Mouse (Mus musculus) cortical plate, adult 2 months (tissue): ENCODE data around the gene Card14. TPM values are rescaled to one million over a fixed set of nuclear protein-coding genes. Genes with fewer than 3 reads are reported as not detected.

ENCODE experiments used
- H3K27ac ChIP-seq: fragments of 200-500 bp; 2 replicates; pipeline ENCODE4 v1.5.1; 2012; ENCODE audit warnings: low read length, control low read depth, inconsistent platforms; ENCODE audit not compliant: insufficient read depth
- H3K4me1 ChIP-seq: fragments of 200-500 bp; 2 replicates; pipeline ENCODE4 v1.6.1; 2011; ENCODE audit warnings: low read length; ENCODE audit not compliant: control insufficient read depth, insufficient read depth
- H3K4me3 ChIP-seq: fragments of 200-500 bp; 2 replicates; pipeline ENCODE4 v1.5.1; 2011; ENCODE audit warnings: mild to moderate bottlenecking, low read length, control low read depth; ENCODE audit not compliant: insufficient read depth
- CTCF ChIP-seq: fragments of 200-500 bp; IDR thresholded peaks from 2 replicates; pipeline ENCODE4 v1.5.1; 2011; ENCODE audit warnings: mild to moderate bottlenecking, control low read depth, low read length; ENCODE audit not compliant: insufficient read depth; ENCODE audit errors: extremely low read depth
- POLR2A ChIP-seq: fragments of 200-500 bp; IDR thresholded peaks from 2 replicates; pipeline ENCODE4 v1.6.1; 2011; ENCODE audit warnings: mild to moderate bottlenecking, low read length, control low read depth; ENCODE audit not compliant: insufficient read depth; ENCODE audit errors: extremely low read depth
- polyA plus RNA-seq: library from polyadenylated mRNA; depleted of rRNA; stranded (reverse); fragments of >200 nt; gene quantifications from 2 replicates; pipeline ENCODE4 v1.2.3, GENCODE M21; 2012; rRNA removed

The Card14 gene
- polyA plus RNA-seq, 1 experiment = 0.33 TPM

- TF ChIP-seq POLR2A (peak; percentile 42; the same call in 1 of the 2 replicates), CTCF (no peak)
- H3K4me1 ChIP-seq = no peaks in the 10 kb centered on the region
- peak within 1 kb of the TSS; percentile 0; the same call in 1 of the 2 replicates for H3K27ac ChIP-seq
- peak within 1 kb of the TSS; percentile 50 for H3K4me3 ChIP-seq
Measured at GRCm38 (mm10) chr11:119392800-119393482, 85.4 kb downstream of the Card14 start, which contains the start of gene Rnf213. Rnf213 (plus strand) TSS chr11:119393100.

- TF ChIP-seq CTCF (no peak), POLR2A (no peak)
- no peak overlapping the region for H3K27ac ChIP-seq
Measured at GRCm38 (mm10) chr11:119393483-119393804, 85.9 kb downstream of the Card14 start.

DNA sequence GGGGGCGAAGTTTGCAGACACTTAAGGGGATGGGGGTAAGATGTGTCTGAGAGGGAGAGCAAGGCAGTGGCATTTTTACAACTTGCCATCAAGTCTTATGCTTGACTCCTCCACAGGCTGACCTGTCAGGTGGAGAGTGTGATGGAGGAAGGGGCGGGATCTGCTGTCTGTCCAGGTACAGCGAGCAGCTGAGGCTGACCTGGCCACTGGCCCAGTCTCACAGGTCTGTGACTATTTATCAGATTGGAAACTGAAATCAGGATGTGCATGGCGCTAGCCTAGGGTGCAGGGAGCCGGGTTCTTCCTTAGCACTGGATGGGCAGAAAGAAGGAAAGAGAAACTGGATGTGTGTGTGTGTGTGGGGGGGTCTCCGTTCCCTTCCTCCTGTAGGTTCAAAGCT lies 86.6 kb downstream of the Card14 start:
- TF ChIP-seq POLR2A = no peak
- no peak for TF ChIP-seq CTCF
- H3K4me1 ChIP-seq = no peaks in the 10 kb centered on the region
- H3K27ac ChIP-seq = no peak overlapping the region
- H3K4me3 ChIP-seq = no peak overlapping the region

More at GRCm38 (mm10) chr11:119393483-119393804, 85.9 kb downstream of the Card14 start:
- Histone ChIP-seq H3K4me3 (peak overlapping the region; percentile 50), H3K4me1 (no peaks in the 10 kb centered on the region)

Other genes starting within 250 kb of the Card14 start
- gene Cbx4, start 221.5 kb upstream of the Card14 start, polyA plus RNA-seq = 45.3 and 47.5 TPM in 2 replicates
- gene Tbc1d16, start 79.3 kb upstream of the Card14 start, polyA plus RNA-seq = 15.5 and 17.6 TPM in 2 replicates
- 1.4 TPM in 2 replicates for gene Ccdc40, start 79.2 kb upstream of the Card14 start, polyA plus RNA-seq
- 193 and 198 TPM in 2 replicates for gene Gaa, start 39.9 kb upstream of the Card14 start, polyA plus RNA-seq
- 99.2 and 101 TPM in 2 replicates for gene Eif4a3, start 7.7 kb upstream of the Card14 start, polyA plus RNA-seq
- 6.1 and 6.3 TPM in 2 replicates for gene Sgsh, start 47.8 kb downstream of the Card14 start, polyA plus RNA-seq
- 7.2 and 9.6 TPM in 2 replicates for gene Slc26a11, start 47.8 kb downstream of the Card14 start, polyA plus RNA-seq
- 7.1 and 8.5 TPM in 2 replicates for gene Rnf213, start 85.3 kb downstream of the Card14 start, polyA plus RNA-seq
- 21.1 and 24.4 TPM in 2 replicates for gene Endov, start 183.6 kb downstream of the Card14 start, polyA plus RNA-seq
- gene Nptx1, start 240.0 kb downstream of the Card14 start, polyA plus RNA-seq = 118 and 134 TPM in 2 replicates